Mouse (Mus musculus) 416B (cell line): ENCODE results near the gene Eif2b4.
A peak's percentile ranks its signal among the peaks of the same experiment; 100 is the strongest.
"Not testable (repeated sequence)": the region's sequence is repeated elsewhere in the genome, so short reads cannot be mapped to it uniquely, and the experiment has no call there.

Source experiments
- DNase-seq: peaks from one replicate; pipeline ENCODE4 v3.0.0; 2011; ENCODE audit warnings: low read depth

Gene Eif2b4

GRCm38 (mm10) chr5:31192939-31193630, at the start of gene Eif2b4, which contains the start of gene Snx17:
Eif2b4 (minus strand) TSS chr5:31193430.
Snx17 (plus strand) TSS chr5:31193227.
- peak; percentile 99 for DNase-seq

- no peak for DNase-seq
Measured at GRCm38 (mm10) chr5:31242191-31242590, 49.0 kb upstream of the Eif2b4 start.

- DNase-seq: no peak
Measured at GRCm38 (mm10) chr5:31241522-31242034, 48.3 kb upstream of the Eif2b4 start.

- peak; percentile 96 for DNase-seq
Measured at GRCm38 (mm10) chr5:31240637-31241521, 47.6 kb upstream of the Eif2b4 start, which contains the start of the genes Nrbp1 and Gm9970. Nrbp1 (plus strand) TSS chr5:31240864. Gm9970 (minus strand) TSS chr5:31241232.

- no peak for DNase-seq
Measured at GRCm38 (mm10) chr5:31226641-31227040, 33.4 kb upstream of the Eif2b4 start.

DNA sequence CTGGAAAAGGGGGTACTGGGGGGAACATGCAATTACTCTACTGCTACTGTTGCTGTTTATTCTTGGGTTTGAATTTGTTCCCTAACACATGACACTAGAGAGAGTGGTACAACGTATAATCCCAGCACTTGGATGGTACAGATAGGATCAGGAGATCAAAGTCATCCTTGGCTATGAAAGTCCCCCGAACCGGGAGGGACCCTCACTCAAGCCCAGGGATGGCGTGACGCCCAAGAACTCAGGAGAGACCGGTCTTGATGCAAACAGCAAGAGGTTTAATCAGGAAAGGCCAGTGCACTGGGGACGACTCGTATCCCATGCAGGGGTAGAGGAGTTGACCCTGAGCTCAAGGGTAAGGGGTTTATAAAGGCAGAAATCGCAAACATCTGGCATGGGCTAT, 29.5 kb upstream of the Eif2b4 start:
- DNase-seq: no peak

DNA sequence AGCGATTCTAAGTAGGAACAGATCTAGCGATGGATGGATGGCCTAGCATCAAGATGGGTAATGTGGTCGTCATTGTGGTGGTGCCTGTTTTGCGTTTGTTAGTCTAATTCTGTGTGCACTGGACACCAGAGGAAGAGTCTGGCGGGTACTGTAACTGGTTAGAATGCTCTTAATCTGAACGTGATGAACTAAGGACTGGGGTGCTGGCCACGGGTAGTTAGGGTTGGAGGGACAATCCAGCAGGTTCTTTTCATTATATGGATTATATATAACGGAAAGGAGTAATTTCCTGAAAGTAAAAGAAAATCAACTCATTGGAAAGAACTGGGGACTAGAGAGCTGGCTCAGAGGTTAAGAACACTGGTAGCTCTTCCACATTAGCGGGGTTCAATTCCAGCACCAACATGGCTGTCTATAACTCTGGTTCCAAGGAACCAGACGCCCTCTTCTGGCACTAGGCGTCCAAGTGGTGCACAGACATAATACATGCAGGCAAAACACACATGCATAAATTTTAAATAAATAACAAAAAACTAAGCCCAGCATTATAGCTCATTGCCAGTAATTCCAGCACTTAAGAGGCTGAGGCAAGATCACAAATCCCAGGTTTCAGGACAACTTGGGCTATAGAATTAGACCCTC, 28.2 kb upstream of the Eif2b4 start:
- DNase-seq: peak; percentile 90

- DNase-seq: peak; percentile 96
Measured at GRCm38 (mm10) chr5:31220448-31221303, 27.4 kb upstream of the Eif2b4 start, which contains the start of gene Ppm1g. Ppm1g (minus strand) TSS chr5:31220687.

GRCm38 (mm10) chr5:31219911-31220447, 26.7 kb upstream of the Eif2b4 start:
- DNase-seq: peak; percentile 70

DNA sequence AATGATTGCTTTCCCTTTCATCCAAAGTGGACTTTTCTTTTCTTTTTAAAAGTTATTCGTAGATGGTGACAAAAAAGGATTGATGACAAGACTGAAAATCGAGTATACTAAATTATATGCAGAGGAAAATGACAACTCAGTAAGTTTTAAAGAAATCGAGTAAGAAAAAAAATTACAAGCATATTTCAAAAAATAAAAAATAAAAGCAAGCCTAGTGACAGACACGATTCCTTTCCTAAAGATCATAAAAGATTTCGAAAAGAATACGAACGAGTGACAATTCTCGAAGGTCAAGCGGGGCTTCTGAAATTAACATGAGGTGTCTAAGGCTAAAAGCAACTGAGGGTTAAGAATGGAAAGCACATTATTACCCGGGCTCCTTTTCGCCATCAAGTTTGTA, 26.2 kb upstream of the Eif2b4 start:
- no peak for DNase-seq

DNA sequence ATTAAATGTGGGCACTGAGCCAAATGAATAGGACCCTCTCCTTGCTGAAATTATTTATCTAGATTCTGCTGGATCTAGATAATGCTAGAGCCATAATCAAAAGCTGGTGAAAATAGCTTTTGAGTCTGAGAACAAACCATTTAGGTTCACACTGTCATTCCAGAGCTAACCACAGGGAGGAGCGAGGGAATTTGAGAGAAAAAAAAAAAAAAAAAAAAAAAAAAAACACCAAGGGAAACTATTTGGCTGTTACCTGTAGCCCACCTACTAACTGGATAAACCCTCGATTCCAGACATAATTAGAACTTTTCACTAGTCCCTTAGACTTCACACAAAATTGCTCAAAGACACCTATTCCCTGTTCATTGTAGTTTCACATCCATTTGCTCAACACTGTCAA, 25.8 kb upstream of the Eif2b4 start:
- DNase-seq: peak; percentile 70

- peak; percentile 83 for DNase-seq
Measured at GRCm38 (mm10) chr5:31218294-31218693, 25.1 kb upstream of the Eif2b4 start.

GRCm38 (mm10) chr5:31216554-31216953, 23.3 kb upstream of the Eif2b4 start:
- DNase-seq: not testable (repeated sequence)

DNA sequence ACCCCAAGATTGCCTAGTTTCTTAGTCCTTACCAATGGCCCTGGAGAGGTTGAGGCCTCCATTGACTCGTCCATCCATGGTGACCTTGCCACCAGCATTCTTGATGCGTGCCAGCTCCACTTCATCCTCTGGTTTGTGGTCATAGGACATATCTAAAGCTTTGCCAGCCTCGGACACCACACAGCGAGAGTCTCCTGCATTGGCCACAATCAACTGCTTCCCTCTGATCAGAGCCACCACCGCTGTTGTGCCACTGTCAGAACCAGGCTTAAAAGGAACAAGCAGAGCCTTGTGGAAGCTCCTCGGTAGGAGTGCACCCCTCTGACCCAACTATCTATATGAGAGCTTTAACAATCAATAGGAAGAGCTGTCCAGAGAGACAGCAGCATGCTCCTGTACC, 11.2 kb upstream of the Eif2b4 start:
- DNase-seq: no peak

GRCm38 (mm10) chr5:31203866-31204265, 10.6 kb upstream of the Eif2b4 start:
- no peak for DNase-seq

DNA sequence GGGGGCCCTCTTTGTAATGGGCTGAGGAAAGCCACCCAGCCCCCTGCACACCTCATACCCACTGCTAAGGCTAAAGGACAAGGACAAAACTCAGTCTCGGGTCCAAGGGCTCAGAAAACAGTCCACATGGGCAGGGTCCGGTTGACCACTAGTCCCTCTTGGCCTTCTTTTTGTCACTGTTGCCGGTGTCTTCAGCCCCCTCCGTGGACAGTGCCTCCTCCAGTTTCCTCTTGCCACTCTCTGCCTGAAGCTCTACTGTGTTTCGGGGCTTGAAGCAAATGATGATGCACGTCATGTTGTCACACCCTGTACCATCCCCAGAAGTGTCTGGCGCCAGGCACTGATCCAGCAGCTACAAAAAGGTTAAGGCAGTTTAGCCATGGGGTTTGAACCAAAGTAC, 9.7 kb upstream of the Eif2b4 start:
- DNase-seq: no peak

DNA sequence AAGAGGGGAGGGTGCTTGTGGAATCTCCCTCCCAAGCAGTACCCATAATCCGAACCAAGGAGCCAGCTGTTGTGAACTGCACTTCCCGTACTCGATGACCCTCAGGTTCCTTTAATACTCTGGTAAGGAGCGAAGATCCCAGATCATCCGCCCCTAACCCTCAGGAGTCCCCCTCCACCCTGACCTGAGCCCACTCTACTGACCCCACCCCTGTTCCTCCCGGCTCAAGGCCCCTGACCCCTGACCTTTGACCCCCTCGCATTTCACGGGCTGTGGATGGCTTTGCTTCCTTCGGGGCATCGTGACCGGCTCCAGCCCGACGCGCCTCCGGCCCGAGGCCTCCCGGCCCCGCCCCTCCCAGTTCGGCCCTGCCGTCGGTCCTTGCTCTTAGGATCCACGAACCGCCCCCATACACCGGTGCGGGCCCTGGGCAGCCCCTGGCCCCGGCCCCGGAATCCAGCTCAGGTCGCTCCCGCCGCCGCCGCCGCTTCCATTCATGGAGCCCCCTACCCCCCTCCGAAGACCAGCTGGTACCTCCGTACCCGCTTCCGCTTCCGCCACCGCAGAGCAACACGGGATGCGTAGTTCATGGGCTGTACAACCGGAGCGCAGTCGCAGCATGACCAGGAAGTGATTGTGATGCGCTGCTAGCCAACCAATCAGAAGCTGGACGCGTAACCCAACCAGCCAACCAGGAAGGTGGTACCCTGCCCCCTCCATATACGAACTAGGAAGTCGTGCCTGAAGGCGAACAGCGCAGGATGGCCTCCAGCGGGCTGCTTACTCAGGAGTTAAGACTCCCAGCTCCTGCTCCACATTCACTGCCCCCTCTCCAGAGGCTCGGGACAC, 8.7 kb upstream of the Eif2b4 start, which contains the start of gene Zfp513:
Gene Zfp513, minus strand, starts transcription at position 562 of the 849 bp plus-strand sequence.
- peak; percentile 99 for DNase-seq

- DNase-seq: no peak
Measured at GRCm38 (mm10) chr5:31201042-31201741, 8.0 kb upstream of the Eif2b4 start.

DNA sequence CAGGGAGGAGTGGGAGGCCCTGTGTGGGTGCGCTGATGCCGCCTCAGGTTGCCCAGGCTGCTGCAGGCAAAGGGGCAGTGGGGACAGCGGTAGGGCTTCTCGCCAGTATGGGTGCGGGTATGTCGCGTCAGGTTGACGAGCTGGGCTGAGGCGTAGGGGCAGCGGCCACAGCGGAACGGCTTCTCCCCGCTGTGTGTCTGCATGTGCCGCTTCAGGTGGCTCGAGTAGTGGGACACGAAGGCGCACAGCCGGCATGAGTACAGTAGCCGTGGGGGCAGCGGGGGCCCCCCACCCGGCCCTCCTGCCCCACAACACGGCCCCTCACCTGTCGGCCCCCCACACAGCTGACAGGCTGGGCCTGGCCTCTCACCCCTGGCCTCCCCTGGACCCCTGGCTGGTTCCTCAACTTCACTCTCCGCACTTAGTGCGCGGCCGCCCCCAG, 7.1 kb upstream of the Eif2b4 start:
- no peak for DNase-seq
